Mouse (Mus musculus): ENCODE results near the gene Gm3646. TPM values are rescaled to one million over a fixed set of nuclear protein-coding genes. Genes with fewer than 3 reads are reported as not detected.

The Gm3646 gene
- total RNA-seq, 1 experiment from 2014 or later, result not detected

DNA sequence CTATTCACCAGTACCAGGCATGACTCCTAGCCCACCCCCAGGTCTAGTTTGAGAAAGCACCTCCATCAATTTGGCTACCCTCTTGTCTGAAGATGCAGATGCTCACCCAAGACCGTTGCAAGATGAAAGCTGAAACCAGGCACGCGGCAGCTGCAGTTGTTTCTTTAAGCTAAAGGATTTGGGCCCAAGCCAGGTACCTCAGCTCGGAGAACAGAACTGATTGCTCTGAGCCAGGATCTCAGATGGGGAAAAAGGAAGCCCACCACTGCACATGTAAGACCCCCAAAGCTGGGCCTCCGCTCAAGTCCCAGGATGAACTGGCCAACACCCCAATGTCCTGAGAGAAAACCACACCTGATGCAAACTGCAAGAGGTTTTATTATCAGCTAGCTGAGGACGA lies 7.6 kb downstream of the Gm3646 start:
- ATAC-seq (replicated peaks; ENCODE audit: insufficient number of reproducible peaks, low FRiP score, low TSS enrichment, poor library complexity, severe bottlenecking), result no peak

DNA sequence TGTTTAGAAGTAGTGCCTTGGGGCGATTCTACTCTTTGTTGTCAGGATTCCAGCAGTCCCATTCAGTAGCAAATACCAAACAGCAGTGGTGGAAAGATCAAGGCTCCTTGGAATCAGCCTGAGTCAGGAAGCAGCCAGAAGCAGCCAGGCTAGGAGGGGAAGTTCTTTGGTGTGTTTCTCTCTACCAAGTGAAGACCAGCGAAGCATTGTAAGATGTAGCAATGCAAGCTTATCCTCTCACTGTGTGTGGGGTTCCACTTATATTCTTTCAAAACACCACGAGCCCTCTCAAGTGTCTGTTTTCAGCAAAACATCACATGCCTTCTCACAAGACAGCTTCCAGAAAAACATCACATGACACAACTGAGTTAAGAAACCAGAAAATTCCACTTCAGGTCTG lies 8.4 kb downstream of the Gm3646 start:
- ATAC-seq (replicated peaks; ENCODE audit: insufficient number of reproducible peaks, low FRiP score, low TSS enrichment, poor library complexity, severe bottlenecking), result no peak

DNA sequence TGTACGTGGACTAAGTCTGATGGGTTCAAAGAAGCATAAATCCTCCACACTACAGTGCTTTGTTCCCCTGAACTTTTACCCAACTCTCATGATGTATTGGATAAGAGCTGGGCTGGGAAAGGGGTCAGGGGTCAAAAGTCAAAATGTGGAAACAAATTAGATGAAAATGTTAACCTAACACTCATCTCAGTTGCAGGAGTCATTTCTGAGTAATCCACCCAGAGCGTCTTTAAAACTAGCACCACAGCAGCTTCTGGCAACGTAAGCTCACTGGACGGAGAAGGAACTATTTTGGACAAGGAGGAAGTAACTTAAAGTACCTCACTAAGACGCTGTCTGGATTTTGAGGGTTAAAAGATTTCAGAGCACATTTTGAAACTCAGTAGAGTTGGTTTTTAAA lies 20.5 kb downstream of the Gm3646 start:
- peak; percentile 57 for ATAC-seq (replicated peaks; ENCODE audit: insufficient number of reproducible peaks, low FRiP score, low TSS enrichment, poor library complexity, severe bottlenecking)

DNA sequence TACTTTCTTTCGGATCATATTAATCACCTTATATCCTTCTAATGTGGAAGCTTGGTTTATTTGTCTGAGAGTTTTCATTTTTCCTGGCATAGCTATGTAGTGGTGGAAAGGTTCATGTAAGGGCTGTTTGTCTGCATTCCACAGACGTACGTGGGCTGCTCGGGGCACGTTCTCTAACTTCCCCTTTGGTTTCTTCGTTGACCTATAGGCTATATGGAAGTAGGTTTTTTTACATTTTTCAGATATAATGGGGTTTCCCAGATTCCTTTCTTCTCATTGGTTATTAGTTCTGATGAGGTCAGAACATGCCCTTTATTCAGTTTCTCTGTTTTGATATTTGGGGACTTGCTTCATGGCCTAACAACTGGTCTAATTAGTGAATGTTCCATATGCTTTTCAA lies 23.3 kb downstream of the Gm3646 start:
- ATAC-seq (replicated peaks; ENCODE audit: insufficient number of reproducible peaks, low FRiP score, low TSS enrichment, poor library complexity, severe bottlenecking), result 0 out of 2 replicates have a peak, but pooled peaks have one; percentile 54

DNA sequence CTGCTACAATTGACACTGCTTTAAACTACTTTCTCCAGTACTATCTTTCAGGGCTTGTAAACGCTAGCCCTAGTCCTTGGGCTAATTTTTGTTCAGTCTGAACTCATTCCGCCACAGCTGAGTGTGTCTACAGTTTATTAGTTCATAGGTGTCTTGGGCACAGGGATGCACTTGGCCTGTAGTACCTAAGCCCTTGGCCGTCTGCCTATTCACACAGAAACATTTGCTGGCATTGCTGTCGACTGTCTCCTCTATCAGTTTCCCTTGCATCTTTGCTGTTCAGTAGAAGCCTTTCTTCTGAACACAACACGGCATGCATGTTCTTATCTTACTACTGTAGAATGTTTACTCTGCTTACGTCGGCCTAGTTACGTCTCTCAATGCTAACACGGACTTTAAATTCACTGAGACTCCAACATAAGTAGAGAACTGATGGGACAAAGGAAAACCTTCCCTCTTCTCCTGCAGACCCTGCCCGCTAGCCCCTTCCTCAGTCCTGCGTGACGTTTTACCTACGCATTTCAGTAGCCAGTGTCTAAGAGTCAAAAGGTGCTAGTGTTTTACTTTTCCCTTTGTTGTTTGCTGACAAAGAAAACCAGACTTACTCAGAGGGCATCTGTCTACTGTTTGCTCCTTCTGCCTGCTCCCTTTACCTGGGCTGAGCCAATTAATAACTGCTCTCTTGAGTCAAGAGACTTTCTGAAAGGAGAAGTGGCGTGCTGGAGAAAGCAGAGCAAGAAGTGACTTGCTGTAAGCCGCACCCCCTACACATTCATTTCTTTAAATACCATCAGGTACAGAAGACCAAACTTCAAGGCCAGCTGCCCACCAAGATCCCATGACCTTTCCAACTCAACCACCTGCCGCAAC lies 25.8 kb downstream of the Gm3646 start:
- no peak for ATAC-seq (replicated peaks; ENCODE audit: insufficient number of reproducible peaks, low FRiP score, low TSS enrichment, poor library complexity, severe bottlenecking)

DNA sequence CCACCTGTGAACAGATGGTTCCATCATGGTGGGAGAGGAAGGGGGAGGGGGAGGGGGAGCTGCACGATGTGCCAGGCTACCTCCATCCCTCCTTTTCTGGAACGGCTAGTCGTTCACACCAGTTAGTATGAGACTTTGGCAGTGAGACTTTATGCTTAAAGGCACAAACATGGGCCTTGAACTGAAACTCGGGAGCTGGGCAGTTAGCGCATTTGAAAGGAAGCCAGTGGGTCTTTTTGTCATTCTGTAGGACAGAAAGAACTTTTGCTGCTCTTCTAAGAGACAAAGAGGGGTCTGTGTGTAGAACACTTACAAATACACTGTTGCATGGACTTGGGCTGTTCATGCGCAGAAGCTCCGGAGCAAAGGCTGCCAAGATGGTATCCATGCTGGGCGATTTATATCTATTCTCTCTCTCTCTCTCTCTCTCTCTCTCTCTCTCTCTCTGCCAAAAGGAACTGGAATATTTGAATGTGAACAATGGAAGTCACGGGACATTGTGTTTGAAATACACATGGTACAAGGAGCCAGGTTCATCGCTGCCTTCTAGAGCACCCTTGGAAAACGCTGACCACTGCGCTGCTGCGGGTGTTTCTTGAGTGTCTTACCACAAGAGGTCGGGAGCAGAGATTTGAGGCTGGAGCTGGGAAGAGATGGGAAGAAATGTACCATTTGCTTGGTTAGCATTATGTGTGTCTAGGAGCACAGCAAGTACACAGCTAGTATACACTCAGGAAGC lies 31.0 kb downstream of the Gm3646 start:
- ATAC-seq (replicated peaks; ENCODE audit: insufficient number of reproducible peaks, low FRiP score, low TSS enrichment, poor library complexity, severe bottlenecking), result no peak

DNA sequence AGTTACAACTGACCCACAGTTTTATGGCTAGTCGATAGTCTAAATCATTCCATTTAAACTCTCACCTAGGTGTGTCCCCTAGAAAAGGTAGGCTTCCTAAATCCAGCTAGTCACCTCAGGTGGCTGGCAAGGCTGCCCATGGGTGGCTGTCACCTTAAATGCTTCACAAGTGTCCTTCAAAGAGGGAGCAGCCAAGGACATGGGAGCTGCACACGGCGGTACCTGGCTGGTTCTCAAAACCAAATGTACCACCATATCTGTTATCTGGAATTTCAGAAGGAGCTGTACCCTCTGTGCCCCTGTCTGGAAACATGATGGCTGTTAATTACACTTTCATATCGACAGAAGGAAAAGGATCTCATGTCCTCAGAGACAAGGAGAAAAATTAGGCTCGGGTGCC lies 31.6 kb downstream of the Gm3646 start:
- no peak for ATAC-seq (replicated peaks; ENCODE audit: insufficient number of reproducible peaks, low FRiP score, low TSS enrichment, poor library complexity, severe bottlenecking)

DNA sequence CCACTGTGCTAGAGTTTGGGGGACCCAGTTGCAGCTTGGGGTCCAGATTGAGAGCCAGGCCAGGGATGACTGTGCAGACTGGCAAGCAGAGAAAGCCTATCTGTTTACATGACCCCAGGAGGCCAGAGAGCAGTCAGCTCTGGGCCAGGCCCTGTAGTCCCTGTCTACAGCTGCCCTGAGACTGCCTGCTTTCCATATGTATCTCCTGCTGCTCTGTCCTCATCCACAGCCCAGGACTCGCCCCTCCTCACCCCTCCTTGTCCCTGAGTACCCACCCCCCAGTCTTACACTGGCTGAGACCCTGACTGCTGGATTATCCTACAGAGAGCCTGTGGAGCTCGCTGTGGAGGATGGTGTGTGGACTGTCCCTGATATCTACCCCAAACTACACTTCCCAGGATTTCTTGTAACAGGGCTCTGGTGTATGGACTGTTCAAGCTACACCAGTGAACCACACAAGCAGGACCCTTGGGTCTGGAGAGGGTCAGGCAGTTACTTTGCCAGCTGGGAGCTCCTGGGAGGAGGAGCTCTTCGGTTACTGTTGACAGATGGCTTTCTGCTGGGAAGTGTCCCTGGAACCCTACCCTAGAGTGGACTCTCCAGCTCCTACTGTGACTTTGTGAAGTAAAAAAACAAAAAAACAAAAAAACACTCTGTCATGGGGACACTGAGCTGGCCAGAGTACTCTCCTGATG lies 32.6 kb downstream of the Gm3646 start:
- ATAC-seq (replicated peaks; ENCODE audit: insufficient number of reproducible peaks, low FRiP score, low TSS enrichment, poor library complexity, severe bottlenecking), result no peak

DNA sequence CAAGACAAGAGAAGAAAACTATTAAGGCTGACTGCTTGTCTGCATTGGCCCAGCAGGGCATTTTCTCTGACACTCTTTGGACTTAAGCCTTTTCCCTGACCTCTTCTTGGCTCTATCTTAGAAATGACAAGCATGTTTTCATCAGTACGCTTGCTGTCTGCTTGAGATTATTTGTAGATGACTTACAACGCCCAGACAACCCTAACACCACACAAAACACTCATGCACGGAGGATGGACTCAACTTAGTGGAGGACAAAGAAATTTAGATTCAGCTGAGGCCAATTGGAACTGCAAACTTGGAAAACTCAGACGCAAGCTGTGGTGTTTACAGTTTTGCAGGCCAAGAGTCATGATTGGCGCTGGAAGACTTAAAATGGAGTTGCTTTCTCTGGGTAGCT lies 34.7 kb downstream of the Gm3646 start:
- ATAC-seq (replicated peaks; ENCODE audit: insufficient number of reproducible peaks, low FRiP score, low TSS enrichment, poor library complexity, severe bottlenecking), result no peak

DNA sequence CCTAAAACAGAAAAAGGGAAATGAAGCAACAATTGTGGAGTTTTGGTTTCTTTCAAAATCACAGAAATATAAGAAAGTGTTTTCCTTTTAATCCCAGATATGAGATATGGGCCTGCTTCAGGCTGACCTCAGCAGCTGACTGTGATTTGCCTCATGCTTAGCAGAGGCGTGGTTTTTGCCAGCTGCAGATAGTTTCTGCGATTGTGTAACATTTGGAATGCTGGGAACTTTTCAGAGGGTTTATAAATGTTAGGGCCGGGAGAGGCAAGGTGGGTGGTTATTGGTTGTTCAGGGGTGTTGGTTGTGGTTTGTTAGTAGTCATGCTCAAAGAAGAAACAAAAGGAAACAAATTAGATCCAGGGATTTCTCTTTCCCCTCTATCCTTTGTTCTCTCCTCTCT lies 37.1 kb downstream of the Gm3646 start:
- ATAC-seq (replicated peaks; ENCODE audit: insufficient number of reproducible peaks, low FRiP score, low TSS enrichment, poor library complexity, severe bottlenecking), result no peak

DNA sequence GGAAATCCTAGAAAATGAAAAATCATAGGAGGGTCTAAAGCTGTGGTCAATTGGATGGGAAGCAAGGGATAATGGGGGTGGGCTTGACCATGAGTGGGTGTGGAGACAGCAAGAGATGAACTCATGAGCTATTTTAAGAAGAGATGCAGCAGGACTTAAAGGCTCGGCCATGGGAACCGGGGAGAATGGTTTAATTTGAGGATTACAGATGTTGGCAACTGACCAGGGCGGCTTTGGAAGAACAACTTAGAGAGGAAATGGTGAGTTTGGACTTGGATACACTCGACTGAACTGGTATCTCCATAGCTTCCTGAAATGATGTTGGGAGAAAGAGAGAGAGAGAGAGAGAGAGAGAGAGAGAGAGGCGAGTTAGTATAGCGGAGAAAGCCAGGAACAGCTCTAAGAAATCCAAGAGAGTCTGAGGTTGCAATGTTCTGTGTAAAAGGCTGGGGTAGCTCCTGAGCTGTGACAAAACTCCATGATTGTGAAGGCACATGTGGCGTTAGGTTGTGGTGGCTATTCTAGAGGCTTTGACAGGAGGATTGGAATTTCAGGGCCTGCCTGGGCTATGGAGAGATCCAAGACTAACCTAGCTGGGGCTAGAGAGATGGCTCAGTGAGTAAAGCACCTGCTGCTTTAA lies 39.2 kb downstream of the Gm3646 start:
- ATAC-seq (replicated peaks; ENCODE audit: insufficient number of reproducible peaks, low FRiP score, low TSS enrichment, poor library complexity, severe bottlenecking), result no peak

DNA sequence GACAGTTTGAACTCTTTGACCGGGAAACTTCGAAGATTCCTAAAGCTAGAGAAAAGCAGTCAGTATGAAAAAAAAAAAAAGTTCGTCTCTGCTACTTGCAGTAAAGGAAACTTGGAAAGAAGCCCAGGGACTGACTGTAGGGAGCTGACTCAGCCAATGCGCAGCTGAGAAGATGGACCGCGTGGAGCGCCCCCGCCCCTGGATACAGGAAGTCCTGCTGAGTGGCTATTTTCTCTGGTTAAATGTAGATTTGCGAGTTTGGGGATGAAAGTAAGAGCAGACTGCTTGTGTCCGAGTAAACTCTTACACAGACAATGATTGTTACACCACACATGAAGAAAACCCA lies 43.1 kb downstream of the Gm3646 start:
- ATAC-seq (replicated peaks; ENCODE audit: insufficient number of reproducible peaks, low FRiP score, low TSS enrichment, poor library complexity, severe bottlenecking), result peak; percentile 79

DNA sequence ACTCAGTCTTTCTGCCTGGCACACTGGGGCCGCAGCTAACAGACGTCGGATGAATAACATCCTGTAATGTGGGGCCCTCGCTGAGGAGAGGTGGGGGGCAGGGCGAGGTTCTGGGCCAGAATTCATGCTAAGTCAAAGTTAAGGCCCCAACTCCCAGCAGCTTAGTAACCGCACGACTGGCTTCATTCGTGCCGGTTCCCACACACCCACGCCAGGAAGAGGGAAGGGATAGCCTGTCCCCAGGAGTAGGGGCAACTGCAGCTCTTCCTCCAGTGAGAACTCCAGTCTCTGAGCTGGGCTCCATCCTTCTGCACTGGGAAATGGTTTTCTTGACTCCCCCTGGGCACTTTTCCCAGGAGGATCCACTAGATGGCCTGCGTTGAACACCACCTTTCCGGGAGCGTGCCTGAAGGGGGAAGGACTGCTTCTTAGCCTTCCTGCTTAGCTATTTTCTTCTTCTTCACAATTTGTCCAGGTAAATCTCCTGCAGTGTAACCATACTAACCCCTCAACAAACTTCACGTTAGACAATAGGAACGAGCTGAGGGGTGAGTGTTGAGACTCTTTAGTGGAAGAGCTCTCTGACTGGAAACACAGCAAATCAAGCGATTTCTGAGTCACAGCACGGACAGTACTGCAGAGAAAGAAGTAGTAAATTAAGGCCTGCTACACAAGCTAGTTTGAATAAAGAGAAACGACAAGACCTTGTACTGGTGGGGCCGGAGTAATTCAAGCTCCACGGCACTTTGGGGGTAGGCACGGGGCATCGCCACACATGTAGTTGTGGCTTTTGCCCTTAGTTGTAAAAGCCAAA lies 43.7 kb downstream of the Gm3646 start:
- ATAC-seq (replicated peaks; ENCODE audit: insufficient number of reproducible peaks, low FRiP score, low TSS enrichment, poor library complexity, severe bottlenecking), result peak; percentile 38; the same call in 1 of the 2 replicates

DNA sequence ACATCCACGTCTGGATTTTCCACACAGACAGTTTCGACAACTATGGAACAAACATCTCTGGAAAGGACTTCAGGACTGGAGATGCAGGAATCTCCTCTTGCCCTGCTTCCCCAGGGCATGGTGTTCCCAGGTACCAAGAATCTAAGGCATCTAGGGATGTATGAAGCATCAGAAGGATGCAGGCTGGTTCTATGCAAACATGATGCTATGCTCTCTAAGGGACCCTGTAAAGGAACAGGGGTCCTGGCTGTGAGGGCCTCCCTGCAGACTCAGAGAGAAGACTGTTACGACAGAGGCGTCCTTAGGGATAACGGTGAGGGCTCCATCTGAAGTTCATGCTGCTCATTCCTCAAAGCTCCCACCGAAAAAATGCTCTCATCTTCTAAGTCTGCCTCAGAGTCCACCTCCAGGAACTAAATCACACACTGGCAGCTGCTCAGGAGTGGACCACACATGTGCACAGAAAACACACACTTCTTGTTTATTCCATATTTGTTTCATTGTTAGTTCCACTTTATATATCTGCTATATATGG lies 44.9 kb downstream of the Gm3646 start:
- no peak for ATAC-seq (replicated peaks; ENCODE audit: insufficient number of reproducible peaks, low FRiP score, low TSS enrichment, poor library complexity, severe bottlenecking)

DNA sequence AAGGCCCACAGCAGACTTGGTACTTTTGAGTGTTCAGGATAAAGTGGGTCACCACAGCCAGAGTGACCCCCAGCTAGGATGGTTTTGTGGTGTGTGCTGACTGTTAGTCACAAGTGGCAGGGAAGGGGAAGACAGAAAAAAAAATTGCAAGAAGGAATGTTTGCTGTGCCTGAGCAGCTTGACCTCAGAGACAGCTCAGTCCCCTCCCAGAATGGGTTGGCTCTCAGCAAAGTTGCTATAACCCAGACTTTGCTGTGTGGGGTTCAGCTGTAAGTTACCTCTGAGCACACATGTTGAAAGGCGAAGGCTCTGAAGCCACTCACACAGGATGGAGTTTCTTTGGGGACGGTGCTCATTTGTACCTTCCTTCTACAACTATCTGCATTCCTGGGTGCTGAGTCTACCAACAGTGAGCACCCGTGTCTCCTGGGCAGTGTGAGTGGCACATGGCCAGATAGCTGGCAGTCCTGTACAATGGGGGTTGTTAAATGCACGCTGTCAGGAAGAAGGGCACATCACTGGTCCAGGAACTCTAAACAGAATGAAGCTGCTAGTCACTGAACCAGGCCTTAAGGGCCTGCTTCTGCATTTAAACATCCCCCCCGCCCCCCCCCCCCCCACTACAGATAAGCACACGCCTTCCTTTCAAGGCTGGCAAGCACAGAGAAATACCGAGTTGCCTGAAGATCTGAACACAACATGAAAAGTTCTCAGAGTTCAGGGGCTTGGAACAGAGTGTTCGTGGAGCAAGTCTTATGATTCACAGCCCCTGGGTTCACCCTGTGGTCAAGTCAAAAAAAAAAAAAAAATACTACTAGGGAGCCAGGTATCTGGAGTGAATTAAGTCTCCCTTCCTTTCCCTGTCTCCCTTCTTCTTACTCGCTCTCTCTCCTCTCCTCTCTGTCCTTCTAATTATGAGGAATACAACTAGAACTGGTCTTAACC lies 45.6 kb downstream of the Gm3646 start:
- ATAC-seq (replicated peaks; ENCODE audit: insufficient number of reproducible peaks, low FRiP score, low TSS enrichment, poor library complexity, severe bottlenecking), result no peak

DNA sequence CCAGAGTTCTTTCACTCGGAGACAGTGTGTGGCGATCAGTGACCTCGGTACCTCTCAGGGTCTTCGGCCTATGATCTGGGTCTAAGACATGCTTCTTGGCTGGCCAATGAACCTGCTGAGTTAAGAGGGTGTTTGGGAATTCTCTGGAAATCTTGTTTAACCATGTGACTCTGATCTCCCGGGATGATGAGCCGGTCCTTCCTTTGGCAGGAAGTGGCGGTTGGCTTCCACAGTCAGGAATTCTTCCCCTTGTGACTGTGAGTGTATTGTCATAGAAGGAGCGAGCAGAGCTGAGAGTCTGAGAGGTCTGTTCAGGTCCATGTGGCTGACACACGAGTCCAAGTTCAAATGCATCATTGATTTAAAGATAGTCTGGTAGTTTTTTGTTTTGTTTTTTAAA lies 46.9 kb downstream of the Gm3646 start:
- no peak for ATAC-seq (replicated peaks; ENCODE audit: insufficient number of reproducible peaks, low FRiP score, low TSS enrichment, poor library complexity, severe bottlenecking)

DNA sequence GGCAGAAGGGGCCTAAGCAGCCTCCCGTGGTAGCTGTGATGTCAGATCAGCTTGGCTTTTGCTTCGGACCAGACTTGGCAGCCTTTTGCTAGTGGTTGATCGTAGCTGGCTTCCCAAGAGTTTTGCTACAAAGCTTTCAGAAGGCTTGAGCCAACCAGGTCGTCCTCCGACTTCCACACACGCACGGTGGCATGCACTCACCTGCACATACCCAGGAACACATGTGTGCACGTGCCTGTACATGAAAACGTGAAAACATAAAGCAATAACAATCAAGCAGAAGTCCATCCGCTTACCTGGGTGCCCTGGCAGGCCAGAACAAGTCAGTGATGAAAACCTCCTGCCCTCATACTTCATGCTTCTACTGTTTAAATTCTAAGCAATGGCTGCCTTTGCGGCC lies 48.2 kb downstream of the Gm3646 start:
- ATAC-seq (replicated peaks; ENCODE audit: insufficient number of reproducible peaks, low FRiP score, low TSS enrichment, poor library complexity, severe bottlenecking), result no peak

All from monocyte, adult 5-6 weeks (primary cell).